In the genomic region with DNA sequence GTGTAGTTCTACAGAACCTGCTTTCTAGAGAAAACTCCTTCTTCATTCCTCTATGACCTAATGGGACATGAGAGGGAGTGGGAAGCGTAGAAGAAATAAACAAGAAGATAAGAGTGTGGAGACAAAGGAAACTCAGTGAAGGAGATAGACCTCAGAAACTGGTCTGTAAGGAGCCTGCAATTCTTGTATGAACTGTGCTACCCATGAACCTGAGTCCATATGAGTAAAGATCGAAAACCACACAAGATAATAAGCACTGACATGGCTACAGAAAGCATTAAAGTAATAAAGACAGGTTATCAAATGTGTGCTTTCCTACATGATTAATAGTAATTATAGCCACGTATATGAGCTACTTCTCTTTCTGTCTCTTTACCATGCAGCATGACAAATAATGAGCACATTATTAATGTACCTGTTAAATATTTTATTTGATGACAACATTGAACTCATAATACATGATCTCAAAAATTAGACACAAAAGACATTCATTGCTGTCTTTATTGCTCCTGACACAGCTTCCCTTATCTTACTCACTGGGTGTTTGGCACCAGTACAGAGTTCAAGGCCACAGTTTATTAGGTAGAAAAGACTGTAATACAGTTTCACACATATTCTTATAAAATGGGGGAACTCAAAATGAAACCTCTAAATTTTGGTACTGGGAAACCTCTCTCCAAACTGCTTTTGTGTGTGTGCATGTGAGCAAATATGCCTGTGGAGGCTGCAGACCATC, we compare ENCODE assay signal across 22 mouse cellular contexts.
A peak's percentile ranks its signal among the peaks of the same experiment; 100 is the strongest.
DNase-seq lines count a peak whose midpoint lies in the region; ATAC-seq and TF ChIP-seq lines count a peak whose summit lies in the region.
"Had no signal": no experiment of that assay in that cellular context is flagged by ENCODE, and none has a peak within 500 bp of the region (broad histone marks: within the 10 kb centered on the region; RNA-seq: fewer than 3 reads in every experiment).

No protein-coding gene starts in this region.

- peak; percentile 89 for ATAC-seq in intestine, postnatal 0 days
- ATAC-seq: forebrain, embryonic 14.5 days; forebrain, postnatal 0 days had no signal

- H3K4me2 ChIP-seq in intestine, postnatal 0 days (replicated peaks; ENCODE audit: low read depth) = no peak overlapping the region
- H3K4me2 ChIP-seq: embryonic facial prominence, embryonic 12.5 days; embryonic facial prominence, embryonic 15.5 days; heart, embryonic 11.5 days; hindbrain, embryonic 12.5 days; hindbrain, embryonic 15.5 days had no signal

- DNase-seq in MEL (ENCODE audit: low read depth, low spot score) = peak; percentile 38
- no peak for DNase-seq in kidney, postnatal 36 days
- DNase-seq in spleen, adult 12 weeks (ENCODE audit: low spot score) = no peak
- no peak for DNase-seq in lung, postnatal 4 days
- DNase-seq: adrenal gland, postnatal 10 days; adrenal gland, postnatal 36 days; B cell, adult 2 months; cerebellum, adult 18-20 months; cerebellum, adult 9-10 months; cerebellum, postnatal 14 days; forebrain, postnatal 0 days; gastrocnemius, adult 2 months; gastrocnemius, postnatal 14 days; heart, adult 11 months had no signal

- H3K27ac ChIP-seq in MEL (ENCODE audit: control insufficient read depth, low read depth, low read length) = no peak overlapping the region
- H3K27ac ChIP-seq in intestine, postnatal 0 days (ENCODE audit: low read depth, low read length) = peak overlapping the region; percentile 47
- H3K27ac ChIP-seq: embryonic facial prominence, embryonic 12.5 days; embryonic facial prominence, embryonic 15.5 days; gastrocnemius, adult 2 months; hindbrain, embryonic 12.5 days; hindbrain, embryonic 15.5 days had no signal

- H3K4me1 ChIP-seq in E14TG2a.4 (replicated peaks; ENCODE audit: low read depth, low read length) (peaks cover 92% of the 10 kb centered on the region), MEL (ENCODE audit: control insufficient read depth in 1 of 2, insufficient read depth in 2 of 2, low read length in 2 of 2) (peaks cover 2 to 4% of the 10 kb centered on the region in 2 experiments; a peak in 3 of 4 replicates)
- no peaks in the 10 kb centered on the region for H3K4me1 ChIP-seq in intestine, postnatal 0 days (replicated peaks; ENCODE audit: control insufficient read depth, insufficient read depth, low read length)
- H3K4me1 ChIP-seq: embryonic facial prominence, embryonic 12.5 days; embryonic facial prominence, embryonic 15.5 days; hindbrain, embryonic 12.5 days; hindbrain, embryonic 15.5 days had no signal

- no peak for TF ChIP-seq RAD21 in MEL (IDR thresholded peaks at IDR 0.05; ENCODE audit: low read depth, low read length)

- no peak for TF ChIP-seq POLR2A in MEL (IDR thresholded peaks at IDR 0.05; ENCODE audit: control insufficient read depth in 1 of 2, insufficient read depth in 1 of 2, low read depth in 1 of 2, low read length in 2 of 2, poor library complexity in 1 of 2)

- 42% methylated on average over 3 of the region's 3 CpGs for WGBS in intestine, postnatal 0 days

- H3K4me3 ChIP-seq in E14TG2a.4 (replicated peaks; ENCODE audit: low read length) = peak overlapping the region; percentile 14; the same call in 1 of the 2 replicates
- no peak overlapping the region for H3K4me3 ChIP-seq in MEL (ENCODE audit: control insufficient read depth in 1 of 2, insufficient read depth in 1 of 2, low read depth in 2 of 2, low read length in 2 of 2)
- H3K4me3 ChIP-seq in intestine, postnatal 0 days (ENCODE audit: low read depth, low read length) = no peak overlapping the region
- H3K4me3 ChIP-seq: embryonic facial prominence, embryonic 12.5 days; embryonic facial prominence, embryonic 15.5 days; gastrocnemius, adult 2 months; hindbrain, embryonic 12.5 days; hindbrain, embryonic 15.5 days had no signal

- H3K9me3 ChIP-seq in E14TG2a.4 (ENCODE audit: low read length) (no peaks in the 10 kb centered on the region), MEL (replicated peaks; ENCODE audit: insufficient read depth, low read length) (no peaks in the 10 kb centered on the region)
- H3K9me3 ChIP-seq in intestine, postnatal 0 days (ENCODE audit: control insufficient read depth) = no peaks in the 10 kb centered on the region
- H3K9me3 ChIP-seq: embryonic facial prominence, embryonic 12.5 days; embryonic facial prominence, embryonic 15.5 days; hindbrain, embryonic 12.5 days; hindbrain, embryonic 15.5 days had no signal

- H3K27me3 ChIP-seq in E14TG2a.4 (ENCODE audit: insufficient read depth, low read length) (no peaks in the 10 kb centered on the region), MEL (ENCODE audit: control insufficient read depth in 1 of 2, insufficient read depth in 2 of 2, low read length in 2 of 2) (no peaks in the 10 kb centered on the region)
- H3K27me3 ChIP-seq in intestine, postnatal 0 days (replicated peaks; ENCODE audit: control insufficient read depth, insufficient read depth, low read length) = no peaks in the 10 kb centered on the region
- H3K27me3 ChIP-seq: embryonic facial prominence, embryonic 12.5 days; embryonic facial prominence, embryonic 15.5 days; hindbrain, embryonic 12.5 days; hindbrain, embryonic 15.5 days had no signal

- TF ChIP-seq EP300 in MEL (IDR thresholded peaks at IDR 0.05; ENCODE audit: low read depth in 1 of 2, low read length in 2 of 2) = no peak

- no peak overlapping the region for H3K9ac ChIP-seq in MEL (ENCODE audit: control insufficient read depth, low read depth, low read length, poor library complexity, severe bottlenecking)
- H3K9ac ChIP-seq in intestine, postnatal 0 days (ENCODE audit: low read depth, low read length) = no peak overlapping the region
- H3K9ac ChIP-seq: embryonic facial prominence, embryonic 12.5 days; embryonic facial prominence, embryonic 15.5 days; forebrain, postnatal 0 days; hindbrain, embryonic 12.5 days; hindbrain, embryonic 15.5 days had no signal

- H3K36me3 ChIP-seq in E14TG2a.4 (ENCODE audit: insufficient read depth, low read length) (no peaks in the 10 kb centered on the region), MEL (ENCODE audit: control insufficient read depth in 1 of 2, insufficient read depth in 2 of 2, low read length in 2 of 2) (peaks cover 0 to 7% of the 10 kb centered on the region in 2 experiments; a peak in 2 of 4 replicates)
- H3K36me3 ChIP-seq in intestine, postnatal 0 days (ENCODE audit: control insufficient read depth, insufficient read depth) = no peaks in the 10 kb centered on the region
- H3K36me3 ChIP-seq: embryonic facial prominence, embryonic 12.5 days; embryonic facial prominence, embryonic 15.5 days; hindbrain, embryonic 12.5 days; hindbrain, embryonic 15.5 days had no signal

- H3K79me2 ChIP-seq in MEL (ENCODE audit: control insufficient read depth, insufficient read depth, low read length, poor library complexity) = no peaks in the 10 kb centered on the region

- TF ChIP-seq CTCF in E14TG2a.4 (conservative IDR thresholded peaks at IDR 0.05; ENCODE audit: low read length) (no peak), MEL (IDR thresholded peaks at IDR 0.05 in 2 of 3, conservative IDR thresholded peaks at IDR 0.05 in 1 of 3; ENCODE audit: control insufficient read depth in 1 of 3, insufficient read depth in 1 of 3, low read depth in 2 of 3, low read length in 3 of 3, poor library complexity in 1 of 3, severe bottlenecking in 1 of 3) (no peak)
- TF ChIP-seq CTCF in intestine, postnatal 0 days (IDR thresholded peaks at IDR 0.05; ENCODE audit: low read depth) = no peak

TF ChIP-seq in MEL, 35 proteins besides CTCF, POLR2A, EP300 and RAD21:
- no peak for TF ChIP-seq NRF1 (IDR thresholded peaks at IDR 0.05; ENCODE audit: insufficient read depth, low read depth, low read length, poor library complexity, severe bottlenecking)
- TF ChIP-seq ELF1 (IDR thresholded peaks at IDR 0.05; ENCODE audit: low read depth, low read length) = no peak
- TF ChIP-seq CHD1 (IDR thresholded peaks at IDR 0.05; ENCODE audit: low read depth, low read length) = no peak
- no peak for TF ChIP-seq MAX (IDR thresholded peaks at IDR 0.05; ENCODE audit: low read length)
- TF ChIP-seq MAZ (IDR thresholded peaks at IDR 0.05; ENCODE audit: low read depth, low read length) = no peak
- TF ChIP-seq UBTF (IDR thresholded peaks at IDR 0.05; ENCODE audit: borderline replicate concordance, insufficient read depth, low read depth, low read length) = no peak
- no peak for TF ChIP-seq RCOR1 (IDR thresholded peaks at IDR 0.05; ENCODE audit: low read depth, low read length)
- TF ChIP-seq ZNF384 (IDR thresholded peaks at IDR 0.05; ENCODE audit: low read depth, low read length) = no peak
- no peak for TF ChIP-seq SIN3A (IDR thresholded peaks at IDR 0.05; ENCODE audit: low read length)
- no peak for TF ChIP-seq TCF12 (IDR thresholded peaks at IDR 0.05; ENCODE audit: low read depth, low read length)
- TF ChIP-seq KAT2A (conservative IDR thresholded peaks at IDR 0.05; ENCODE audit: low read depth, low read length) = no peak
- TF ChIP-seq USF2 (IDR thresholded peaks at IDR 0.05; ENCODE audit: borderline replicate concordance in 1 of 2, insufficient read depth in 1 of 2, low read depth in 1 of 2, low read length in 2 of 2) = no peak
- TF ChIP-seq BHLHE40 (IDR thresholded peaks at IDR 0.05; ENCODE audit: borderline replicate concordance, low read depth, low read length) = no peak
